Mouse (Mus musculus): ENCODE results near the gene Sik1.

GRCm38 (mm10) chr17:31856519-31857160 is 1.0 kb upstream of the Sik1 start:
- TF ChIP-seq POLR2A (IDR thresholded peaks at IDR 0.05; ENCODE audit: borderline replicate concordance, extremely low read depth, insufficient read depth, insufficient read length, poor library complexity, severe bottlenecking) (no peak), CTCF (IDR thresholded peaks at IDR 0.05; ENCODE audit: borderline replicate concordance, extremely low read depth, insufficient read depth, insufficient read length) (no peak)
